Mouse (Mus musculus): ENCODE results near the gene March9. TPM values are rescaled to one million over a fixed set of nuclear protein-coding genes. Genes with fewer than 3 reads are reported as not detected.
"Not testable (repeated sequence)": the region's sequence is repeated elsewhere in the genome, so short reads cannot be mapped to it uniquely, and the experiment has no call there.

Gene March9
- polyA plus RNA-seq, 1 experiment from 2014 or later = 0.24 TPM

GRCm38 (mm10) chr10:127076082-127076481 lies 16.1 kb upstream of the March9 start:
- 38% methylated on average over 4 of the region's 4 CpGs for WGBS
- H3K27me3 ChIP-seq (ENCODE audit: insufficient read depth, poor library complexity, severe bottlenecking) = peaks cover 63% of the 10 kb centered on the region
- no peaks in the 10 kb centered on the region for H3K36me3 ChIP-seq
- H3K4me3 ChIP-seq = no peak overlapping the region
- DNase-seq (ENCODE audit: low spot score) = no peak
- H3K27ac ChIP-seq = no peak overlapping the region
- H3K4me1 ChIP-seq = peaks cover 33% of the 10 kb centered on the region
- no peaks in the 10 kb centered on the region for H3K9me3 ChIP-seq

GRCm38 (mm10) chr10:127075651-127076050 lies 15.7 kb upstream of the March9 start:
- Histone ChIP-seq H3K27me3 (ENCODE audit: insufficient read depth, poor library complexity, severe bottlenecking) (peaks cover 59% of the 10 kb centered on the region), H3K4me3 (no peak overlapping the region), H3K9me3 (no peaks in the 10 kb centered on the region), H3K27ac (no peak overlapping the region), H3K4me1 (peaks cover 33% of the 10 kb centered on the region), H3K36me3 (no peaks in the 10 kb centered on the region)
- no peak for DNase-seq (ENCODE audit: low spot score)
- WGBS = 70% methylated on average over 8 of the region's 8 CpGs

- Histone ChIP-seq H3K4me1 (peaks cover 28% of the 10 kb centered on the region), H3K36me3 (no peaks in the 10 kb centered on the region), H3K4me3 (no peak within 1 kb of the TSS), H3K9me3 (no peaks in the 10 kb centered on the region), H3K27me3 (ENCODE audit: insufficient read depth, poor library complexity, severe bottlenecking) (peaks cover 53% of the 10 kb centered on the region), H3K27ac (no peak within 1 kb of the TSS)
- DNase-seq (ENCODE audit: low spot score) = no peak
- 62% methylated on average over 9 of the region's 9 CpGs for WGBS
Measured at GRCm38 (mm10) chr10:127075080-127075479, 15.1 kb upstream of the March9 start, which contains the start of gene Agap2. Gene Agap2 (plus strand): TSS chr10:127075284.

- Histone ChIP-seq H3K9me3 (no peaks in the 10 kb centered on the region), H3K27ac (no peak overlapping the region), H3K27me3 (ENCODE audit: insufficient read depth, poor library complexity, severe bottlenecking) (peaks cover 42% of the 10 kb centered on the region), H3K4me1 (peaks cover 23% of the 10 kb centered on the region), H3K4me3 (no peak overlapping the region), H3K36me3 (no peaks in the 10 kb centered on the region)
- no peak for DNase-seq (ENCODE audit: low spot score)
- WGBS = 91% methylated on average over 1 of the region's 1 CpGs
Measured at GRCm38 (mm10) chr10:127073981-127074380, 14.0 kb upstream of the March9 start.

- WGBS = 74% methylated on average over 2 of the region's 2 CpGs
- H3K4me1 ChIP-seq = peaks cover 20% of the 10 kb centered on the region
- not testable (repeated sequence) for H3K27ac ChIP-seq
Measured at GRCm38 (mm10) chr10:127072969-127073368, 13.0 kb upstream of the March9 start.

GRCm38 (mm10) chr10:127072270-127072669 lies 12.3 kb upstream of the March9 start:
- not testable (repeated sequence) for H3K4me3 ChIP-seq; DNase-seq (ENCODE audit: low spot score); H3K9me3 ChIP-seq; H3K27ac ChIP-seq
- H3K27me3 ChIP-seq (ENCODE audit: insufficient read depth, poor library complexity, severe bottlenecking) = peaks cover 25% of the 10 kb centered on the region
- H3K4me1 ChIP-seq = peaks cover 20% of the 10 kb centered on the region
- WGBS = 85% methylated on average over 4 of the region's 4 CpGs
- peaks cover 11% of the 10 kb centered on the region for H3K36me3 ChIP-seq

More at GRCm38 (mm10) chr10:127072969-127073368, 13.0 kb upstream of the March9 start:
- H3K36me3 ChIP-seq; DNase-seq (ENCODE audit: low spot score); H3K4me3 ChIP-seq; H3K9me3 ChIP-seq: not testable (repeated sequence)
- peaks cover 32% of the 10 kb centered on the region for H3K27me3 ChIP-seq (ENCODE audit: insufficient read depth, poor library complexity, severe bottlenecking)

GRCm38 (mm10) chr10:127071203-127071602 lies 11.2 kb upstream of the March9 start:
- WGBS = 74% methylated on average over 9 of the region's 9 CpGs
- H3K36me3 ChIP-seq = peaks cover 21% of the 10 kb centered on the region
- H3K27ac ChIP-seq = peak overlapping the region; percentile 85; the same call in 1 of the 2 replicates
- no peaks in the 10 kb centered on the region for H3K9me3 ChIP-seq
- H3K4me1 ChIP-seq = peaks cover 20% of the 10 kb centered on the region
- H3K4me3 ChIP-seq = peak overlapping the region; percentile 65
- no peak for DNase-seq (ENCODE audit: low spot score)
- H3K27me3 ChIP-seq (ENCODE audit: insufficient read depth, poor library complexity, severe bottlenecking) = peaks cover 15% of the 10 kb centered on the region

GRCm38 (mm10) chr10:127070190-127071121 lies 10.5 kb upstream of the March9 start, which contains the start of gene Tspan31:
Gene Tspan31 (minus strand): TSS chr10:127070264.
- Histone ChIP-seq H3K27me3 (ENCODE audit: insufficient read depth, poor library complexity, severe bottlenecking) (peaks cover 7% of the 10 kb centered on the region), H3K27ac (peak within 1 kb of the TSS; percentile 87), H3K4me3 (peak within 1 kb of the TSS; percentile 65), H3K9me3 (no peaks in the 10 kb centered on the region), H3K36me3 (peaks cover 29% of the 10 kb centered on the region), H3K4me1 (peaks cover 23% of the 10 kb centered on the region)
- WGBS = 3% methylated on average over 36 of the region's 36 CpGs
- peak; percentile 97 for DNase-seq (ENCODE audit: low spot score)

GRCm38 (mm10) chr10:127069281-127070189 lies 9.6 kb upstream of the March9 start:
- H3K4me1 ChIP-seq = peaks cover 33% of the 10 kb centered on the region
- 6% methylated on average over 30 of the region's 30 CpGs for WGBS
- peak overlapping the region; percentile 87 for H3K27ac ChIP-seq
- H3K27me3 ChIP-seq (ENCODE audit: insufficient read depth, poor library complexity, severe bottlenecking) = no peaks in the 10 kb centered on the region
- H3K9me3 ChIP-seq = no peaks in the 10 kb centered on the region
- H3K4me3 ChIP-seq = peak overlapping the region; percentile 65
- peaks cover 38% of the 10 kb centered on the region for H3K36me3 ChIP-seq
- DNase-seq (ENCODE audit: low spot score) = no peak

GRCm38 (mm10) chr10:127068360-127069038 lies 8.5 kb upstream of the March9 start:
- Histone ChIP-seq H3K4me1 (peaks cover 36% of the 10 kb centered on the region), H3K27me3 (ENCODE audit: insufficient read depth, poor library complexity, severe bottlenecking) (no peaks in the 10 kb centered on the region), H3K4me3 (peak overlapping the region; percentile 65), H3K27ac (0 out of 2 replicates have a peak overlapping the region, but pooled peaks have one; percentile 87), H3K36me3 (peaks cover 38% of the 10 kb centered on the region), H3K9me3 (no peaks in the 10 kb centered on the region)
- WGBS = 86% methylated on average over 9 of the region's 9 CpGs
- DNase-seq (ENCODE audit: low spot score) = no peak

GRCm38 (mm10) chr10:127066519-127067018 lies 6.6 kb upstream of the March9 start:
- H3K27me3 ChIP-seq (ENCODE audit: insufficient read depth, poor library complexity, severe bottlenecking) = peaks cover 6% of the 10 kb centered on the region
- no peak overlapping the region for H3K27ac ChIP-seq
- 92% methylated on average over 14 of the region's 14 CpGs for WGBS
- no peak for DNase-seq (ENCODE audit: low spot score)
- H3K36me3 ChIP-seq = peaks cover 38% of the 10 kb centered on the region
- H3K4me3 ChIP-seq = no peak overlapping the region
- H3K4me1 ChIP-seq = peaks cover 36% of the 10 kb centered on the region
- H3K9me3 ChIP-seq = no peaks in the 10 kb centered on the region

GRCm38 (mm10) chr10:127065981-127066380 lies 6.0 kb upstream of the March9 start:
- DNase-seq (ENCODE audit: low spot score) = no peak
- Histone ChIP-seq H3K4me3 (no peak overlapping the region), H3K27me3 (ENCODE audit: insufficient read depth, poor library complexity, severe bottlenecking) (peaks cover 12% of the 10 kb centered on the region), H3K36me3 (peaks cover 38% of the 10 kb centered on the region), H3K27ac (no peak overlapping the region), H3K4me1 (peaks cover 31% of the 10 kb centered on the region), H3K9me3 (no peaks in the 10 kb centered on the region)
- 61% methylated on average over 9 of the region's 9 CpGs for WGBS
